Mouse (Mus musculus) neural tube, embryonic 15.5 days (tissue): ENCODE results near the gene Trex1. TPM values are rescaled to one million over a fixed set of nuclear protein-coding genes. Genes with fewer than 3 reads are reported as not detected.

ENCODE experiments used
- polyA plus RNA-seq: library from polyadenylated mRNA; unstranded; fragments of >200 nt; fragmentation: Nextera tagmentation; extraction: Ambion mirVana; gene quantifications from 2 replicates; pipeline ENCODE4 v1.2.1, GENCODE M21; 2015

Gene Trex1
- polyA plus RNA-seq, 1 experiment from 2014 or later, result 13.9 TPM

Other genes starting within 250 kb of the Trex1 start
- gene Celsr3, start 233.4 kb downstream of the Trex1 start, polyA plus RNA-seq, result 8.2 and 10.8 TPM in 2 replicates
- gene Slc26a6, start 206.5 kb downstream of the Trex1 start, polyA plus RNA-seq, result 16.8 and 18.6 TPM in 2 replicates
- gene Tmem89, start 145.1 kb downstream of the Trex1 start, polyA plus RNA-seq, result 0.32 TPM in 1 of 2 replicates, not detected in the other
- 511 and 515 TPM in 2 replicates for gene Uqcrc1, start 123.1 kb downstream of the Trex1 start, polyA plus RNA-seq
- gene Col7a1, start 106.1 kb downstream of the Trex1 start, polyA plus RNA-seq, result 1.8 and 2.8 TPM in 2 replicates
- gene Ucn2, start 73.7 kb downstream of the Trex1 start, polyA plus RNA-seq, result not detected in 2 replicates
- gene Pfkfb4, start 68.0 kb downstream of the Trex1 start, polyA plus RNA-seq, result 26.3 and 30.1 TPM in 2 replicates
- gene Shisa5, start 21.2 kb downstream of the Trex1 start, polyA plus RNA-seq, result 78.4 and 93.0 TPM in 2 replicates
- 32.8 TPM in 2 replicates for gene Atrip, start 14.4 kb upstream of the Trex1 start, polyA plus RNA-seq
- gene Ccdc51, start 22.8 kb upstream of the Trex1 start, polyA plus RNA-seq, result 12.2 and 13.7 TPM in 2 replicates
- 678 and 752 TPM in 2 replicates for gene Tma7, start 22.9 kb upstream of the Trex1 start, polyA plus RNA-seq
- gene Plxnb1, start 35.7 kb upstream of the Trex1 start, polyA plus RNA-seq, result 11.6 and 13.7 TPM in 2 replicates
- gene Fbxw21, start 102.3 kb upstream of the Trex1 start, polyA plus RNA-seq, result not detected in 2 replicates
- not detected in 2 replicates for gene Fbxw13, start 136.2 kb upstream of the Trex1 start, polyA plus RNA-seq
- gene Fbxw20, start 175.0 kb upstream of the Trex1 start, polyA plus RNA-seq, result not detected in 2 replicates
- not detected in 2 replicates for gene Fbxw14, start 227.9 kb upstream of the Trex1 start, polyA plus RNA-seq